Mouse (Mus musculus) brain, embryonic 14.5 days (tissue): ENCODE measurements around the gene 1700088E04Rik.

Experiments used
- CTCF ChIP-seq: fragments of 200-500 bp; IDR thresholded peaks from 2 replicates; pipeline ENCODE4 v1.5.1; 2012; ENCODE audit warnings: inconsistent platforms, mild to moderate bottlenecking, moderate library complexity, borderline replicate concordance; ENCODE audit not compliant: insufficient read depth, insufficient read length; ENCODE audit errors: extremely low read depth
- POLR2A ChIP-seq: fragments of 200-500 bp; IDR thresholded peaks from 2 replicates; pipeline ENCODE4 v1.6.1; 2012; ENCODE audit warnings: mild to moderate bottlenecking, inconsistent platforms, borderline replicate concordance; ENCODE audit not compliant: poor library complexity, insufficient read depth, insufficient read length, severe bottlenecking; ENCODE audit errors: extremely low read depth

- TF ChIP-seq CTCF (no peak), POLR2A (no peak)
These were observed 46.8 kb upstream of the 1700088E04Rik start for GRCm38 (mm10) chr15:79187819-79188218.
